Mouse (Mus musculus): ENCODE data around the gene Lrrc10. TPM values are rescaled to one million over a fixed set of nuclear protein-coding genes. Genes with fewer than 3 reads are reported as not detected.

Gene Lrrc10
- total and polyA plus RNA-seq, 2 experiments from 2014 or later: not detected

DNA sequence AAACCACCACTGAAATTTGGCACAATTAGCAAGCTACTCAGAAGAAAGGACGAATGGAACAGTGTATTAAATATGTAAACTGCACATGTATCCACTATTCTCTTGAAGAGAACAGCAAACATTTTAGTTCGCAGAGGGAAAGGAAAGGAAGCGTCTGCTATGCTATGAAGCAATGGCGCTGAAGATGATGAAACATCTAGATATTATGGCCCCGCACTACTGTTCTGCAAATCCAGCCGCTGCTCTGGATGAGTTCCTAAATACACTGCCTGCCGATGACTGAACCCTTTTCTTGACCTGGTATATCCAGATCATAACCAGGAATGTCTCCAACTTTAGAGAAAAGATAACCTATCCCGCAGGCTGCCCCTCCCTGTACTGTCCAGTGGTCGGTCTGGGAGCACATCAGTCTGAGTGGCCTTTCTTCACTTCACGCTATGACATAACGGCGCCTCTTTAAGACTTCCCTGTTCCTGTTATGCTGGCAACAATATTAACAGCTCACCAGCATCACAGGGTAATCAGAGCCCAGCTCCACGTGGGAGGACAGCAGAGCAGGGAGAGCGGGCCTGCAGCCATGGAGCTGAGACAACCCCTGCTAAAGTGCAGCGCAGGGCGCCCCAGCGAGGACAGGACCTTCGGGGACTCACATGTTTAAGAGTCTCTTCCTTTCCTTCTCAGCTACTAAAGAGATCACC is 27.2 kb downstream of the Lrrc10 start:
- TF ChIP-seq CTCF (IDR thresholded peaks at IDR 0.05): no peak
- no peak overlapping the region for H3K4me2 ChIP-seq (ENCODE audit: low read depth, low read length, poor library complexity, severe bottlenecking)
- DNase-seq (ENCODE audit: low spot score) (no peak), ATAC-seq (ENCODE audit: low FRiP score) (no peak)
- H3K4me3 ChIP-seq (ENCODE audit: low read depth, low read length): no peak overlapping the region
- no peaks in the 10 kb centered on the region for H3K9me3 ChIP-seq (ENCODE audit: low read length)
- H3K27me3 ChIP-seq (ENCODE audit: insufficient read depth, low read length): no peaks in the 10 kb centered on the region
- H3K27ac ChIP-seq (ENCODE audit: low read depth, low read length): no peak overlapping the region
- no peaks in the 10 kb centered on the region for H3K4me1 ChIP-seq (ENCODE audit: insufficient read depth, low read length)
- no peak overlapping the region for H3K9ac ChIP-seq (replicated peaks; ENCODE audit: low read length, poor library complexity, severe bottlenecking)
- H3K36me3 ChIP-seq (ENCODE audit: insufficient read depth, low read length): peaks cover 34% of the 10 kb centered on the region
- 92% methylated on average over 18 of the region's 18 CpGs for WGBS

DNA sequence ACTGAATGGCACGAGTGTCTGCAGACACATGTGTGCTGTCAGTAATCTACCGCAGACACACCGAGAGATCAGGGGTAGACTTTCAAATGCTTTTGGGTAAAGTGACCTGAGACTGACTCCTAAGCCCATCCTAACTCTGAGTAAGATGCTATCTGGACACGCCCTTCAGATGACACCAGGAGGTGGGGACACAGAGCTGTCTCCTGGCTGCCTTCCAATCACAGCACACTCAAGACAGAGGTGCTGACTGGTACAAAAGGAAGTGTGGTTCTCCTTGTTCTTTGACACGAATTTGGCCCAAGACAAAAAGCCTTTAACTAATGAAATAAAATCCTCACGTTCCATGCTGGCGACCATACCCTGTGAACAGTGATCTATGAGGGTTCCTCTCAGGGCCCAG is 28.0 kb downstream of the Lrrc10 start:
- H3K27ac ChIP-seq (ENCODE audit: low read depth, low read length): no peak overlapping the region
- H3K27me3 ChIP-seq (ENCODE audit: insufficient read depth, low read length): no peaks in the 10 kb centered on the region
- no peak overlapping the region for H3K9ac ChIP-seq (replicated peaks; ENCODE audit: low read length, poor library complexity, severe bottlenecking)
- H3K36me3 ChIP-seq (ENCODE audit: insufficient read depth, low read length): peaks cover 37% of the 10 kb centered on the region
- DNase-seq (ENCODE audit: low spot score) (no peak), ATAC-seq (ENCODE audit: low FRiP score) (no peak)
- TF ChIP-seq CTCF (IDR thresholded peaks at IDR 0.05): no peak
- H3K9me3 ChIP-seq (ENCODE audit: low read length): no peaks in the 10 kb centered on the region
- H3K4me1 ChIP-seq (ENCODE audit: insufficient read depth, low read length): no peaks in the 10 kb centered on the region
- H3K4me2 ChIP-seq (ENCODE audit: low read depth, low read length, poor library complexity, severe bottlenecking): no peak overlapping the region
- WGBS: 85% methylated on average over 7 of the region's 7 CpGs
- H3K4me3 ChIP-seq (ENCODE audit: low read depth, low read length): no peak overlapping the region

GRCm38 (mm10) chr10:117078284-117078683 is 33.1 kb downstream of the Lrrc10 start:
- H3K36me3 ChIP-seq (ENCODE audit: insufficient read depth, low read length): peaks cover 53% of the 10 kb centered on the region
- WGBS: 78% methylated on average over 6 of the region's 6 CpGs
- TF ChIP-seq CTCF (IDR thresholded peaks at IDR 0.05): peak; percentile 70

GRCm38 (mm10) chr10:117081326-117081725 is 36.2 kb downstream of the Lrrc10 start:
- ATAC-seq (ENCODE audit: low FRiP score) (no peak), DNase-seq (ENCODE audit: low spot score) (no peak)
- WGBS: 74% methylated on average over 4 of the region's 4 CpGs
- Histone ChIP-seq H3K4me3 (ENCODE audit: low read depth, low read length) (no peak overlapping the region), H3K4me1 (ENCODE audit: insufficient read depth, low read length) (no peaks in the 10 kb centered on the region), H3K36me3 (ENCODE audit: insufficient read depth, low read length) (peaks cover 45% of the 10 kb centered on the region), H3K27ac (ENCODE audit: low read depth, low read length) (no peak overlapping the region), H3K9me3 (ENCODE audit: low read length) (no peaks in the 10 kb centered on the region), H3K4me2 (ENCODE audit: low read depth, low read length, poor library complexity, severe bottlenecking) (no peak overlapping the region), H3K27me3 (ENCODE audit: insufficient read depth, low read length) (no peaks in the 10 kb centered on the region), H3K9ac (replicated peaks; ENCODE audit: low read length, poor library complexity, severe bottlenecking) (no peak overlapping the region)
- TF ChIP-seq CTCF (IDR thresholded peaks at IDR 0.05): no peak

More at GRCm38 (mm10) chr10:117078284-117078683, 33.1 kb downstream of the Lrrc10 start:
- Histone ChIP-seq H3K9me3 (ENCODE audit: low read length) (no peaks in the 10 kb centered on the region), H3K27ac (ENCODE audit: low read depth, low read length) (no peak overlapping the region), H3K4me1 (ENCODE audit: insufficient read depth, low read length) (no peaks in the 10 kb centered on the region), H3K4me2 (ENCODE audit: low read depth, low read length, poor library complexity, severe bottlenecking) (no peak overlapping the region), H3K9ac (replicated peaks; ENCODE audit: low read length, poor library complexity, severe bottlenecking) (no peak overlapping the region), H3K4me3 (ENCODE audit: low read depth, low read length) (no peak overlapping the region), H3K27me3 (ENCODE audit: insufficient read depth, low read length) (no peaks in the 10 kb centered on the region)
- ATAC-seq (ENCODE audit: low FRiP score) (0 out of 2 replicates have a peak, but pooled peaks have one; percentile 34), DNase-seq (ENCODE audit: low spot score) (peak; percentile 44)

- ATAC-seq (ENCODE audit: low FRiP score): no peak
- 91% methylated on average over 2 of the region's 2 CpGs for whole genome bisulfite sequencing
- H3K4me2 ChIP-seq (ENCODE audit: low read depth, low read length, poor library complexity, severe bottlenecking): no peak overlapping the region
- no peak overlapping the region for H3K4me3 ChIP-seq (ENCODE audit: low read depth, low read length)
- H3K27me3 ChIP-seq (ENCODE audit: insufficient read depth, low read length): no peaks in the 10 kb centered on the region
- peaks cover 39% of the 10 kb centered on the region for H3K36me3 ChIP-seq (ENCODE audit: insufficient read depth, low read length)
- no peaks in the 10 kb centered on the region for H3K9me3 ChIP-seq (ENCODE audit: low read length)
- no peak overlapping the region for H3K27ac ChIP-seq (ENCODE audit: low read depth, low read length)
- H3K4me1 ChIP-seq (ENCODE audit: insufficient read depth, low read length): no peaks in the 10 kb centered on the region
- no peak for DNase-seq (ENCODE audit: low spot score)
- no peak overlapping the region for H3K9ac ChIP-seq (replicated peaks; ENCODE audit: low read length, poor library complexity, severe bottlenecking)
- TF ChIP-seq CTCF (IDR thresholded peaks at IDR 0.05): no peak
Observed at GRCm38 (mm10) chr10:117081914-117082359, 36.8 kb downstream of the Lrrc10 start.

GRCm38 (mm10) chr10:117089628-117090027 is 44.5 kb downstream of the Lrrc10 start:
- Histone ChIP-seq H3K4me2 (ENCODE audit: low read depth, low read length, poor library complexity, severe bottlenecking) (no peak overlapping the region), H3K9ac (replicated peaks; ENCODE audit: low read length, poor library complexity, severe bottlenecking) (no peak overlapping the region), H3K27ac (ENCODE audit: low read depth, low read length) (no peak overlapping the region), H3K4me3 (ENCODE audit: low read depth, low read length) (no peak overlapping the region), H3K27me3 (ENCODE audit: insufficient read depth, low read length) (no peaks in the 10 kb centered on the region), H3K36me3 (ENCODE audit: insufficient read depth, low read length) (peaks cover 2% of the 10 kb centered on the region; the same call in 1 of the 2 replicates), H3K4me1 (ENCODE audit: insufficient read depth, low read length) (no peaks in the 10 kb centered on the region), H3K9me3 (ENCODE audit: low read length) (no peaks in the 10 kb centered on the region)
- no peak for ATAC-seq (ENCODE audit: low FRiP score)
- DNase-seq (ENCODE audit: low spot score): no peak
- TF ChIP-seq CTCF (IDR thresholded peaks at IDR 0.05): no peak
- WGBS: 78% methylated on average over 4 of the region's 4 CpGs
